Mouse (Mus musculus): ENCODE measurements around the gene Ift81. TPM values are rescaled to one million over a fixed set of nuclear protein-coding genes. Genes with fewer than 3 reads are reported as not detected.

The Ift81 gene
- polyA plus RNA-seq, 1 experiment from 2014 or later: 38.7 TPM

DNA sequence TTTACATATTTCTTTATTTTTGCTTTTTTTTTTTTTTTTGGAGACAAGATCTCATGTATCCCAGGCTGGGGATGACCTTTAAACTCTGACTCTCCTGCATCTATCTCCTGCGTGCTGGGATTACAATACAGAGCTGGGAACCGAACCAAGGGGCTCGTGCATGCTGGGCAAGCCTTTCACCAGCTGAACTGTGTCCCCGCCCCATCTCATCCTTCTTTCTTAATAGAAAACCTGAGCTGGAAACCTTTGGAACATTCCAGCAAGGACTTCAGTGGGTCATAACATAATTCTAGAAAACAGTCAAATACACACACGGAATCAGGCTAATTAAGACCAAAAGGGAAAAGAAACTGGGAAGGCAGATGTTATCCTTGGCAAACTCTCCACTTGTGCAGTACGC lies 102.3 kb downstream of the Ift81 start:
- H3K4me3 ChIP-seq (ENCODE audit: low read depth, low read length): no peak overlapping the region
- peak; percentile 48 for DNase-seq (ENCODE audit: low spot score)
- WGBS: 50% methylated on average over 6 of the region's 6 CpGs
- no peak for ATAC-seq (ENCODE audit: low read depth)
- no peaks in the 10 kb centered on the region for H3K27me3 ChIP-seq (replicated peaks; ENCODE audit: control insufficient read depth, insufficient read depth, low read length)
- H3K9me3 ChIP-seq (ENCODE audit: control insufficient read depth, low read length): no peaks in the 10 kb centered on the region
- no peak overlapping the region for H3K9ac ChIP-seq (ENCODE audit: low read depth, low read length)
- H3K36me3 ChIP-seq (ENCODE audit: control insufficient read depth, insufficient read depth, low read length): no peaks in the 10 kb centered on the region
- no peak overlapping the region for H3K4me2 ChIP-seq (ENCODE audit: low read depth, low read length)
- no peak overlapping the region; the same call in 1 of the 2 replicates for H3K27ac ChIP-seq (replicated peaks; ENCODE audit: low read depth, low read length)
- H3K4me1 ChIP-seq (ENCODE audit: control insufficient read depth, insufficient read depth, low read length): peaks cover 28% of the 10 kb centered on the region

DNA sequence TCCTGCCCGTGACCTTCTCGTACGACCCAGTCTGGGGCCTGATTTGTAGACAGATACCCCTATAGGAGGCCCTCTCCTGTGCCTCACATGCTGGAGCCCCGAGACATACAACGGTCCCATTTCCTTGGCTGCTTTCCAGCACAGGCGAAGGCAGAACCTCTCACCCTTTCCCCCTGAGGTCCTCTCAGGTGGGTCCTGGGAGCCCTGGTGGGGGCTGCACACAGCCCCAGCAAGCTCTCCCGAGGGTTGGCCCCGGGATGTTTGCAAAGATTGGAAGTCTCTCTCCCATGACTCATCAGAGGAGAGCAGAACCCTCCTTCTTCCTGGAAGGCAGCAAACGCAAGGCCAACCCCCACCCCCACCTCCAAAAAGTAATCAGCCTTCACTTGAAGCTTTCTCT lies 102.9 kb downstream of the Ift81 start:
- H3K27me3 ChIP-seq (replicated peaks; ENCODE audit: control insufficient read depth, insufficient read depth, low read length): no peaks in the 10 kb centered on the region
- no peaks in the 10 kb centered on the region for H3K9me3 ChIP-seq (ENCODE audit: control insufficient read depth, low read length)
- H3K4me1 ChIP-seq (ENCODE audit: control insufficient read depth, insufficient read depth, low read length): peaks cover 28% of the 10 kb centered on the region
- DNase-seq (ENCODE audit: low spot score): peak; percentile 50
- no peak overlapping the region for H3K4me3 ChIP-seq (ENCODE audit: low read depth, low read length)
- peak overlapping the region; percentile 65 for H3K27ac ChIP-seq (replicated peaks; ENCODE audit: low read depth, low read length)
- WGBS: 44% methylated on average over 9 of the region's 9 CpGs
- ATAC-seq (ENCODE audit: low read depth): peak; percentile 28; the same call in 1 of the 2 replicates
- H3K36me3 ChIP-seq (ENCODE audit: control insufficient read depth, insufficient read depth, low read length): no peaks in the 10 kb centered on the region
- peak overlapping the region; percentile 24; the same call in 1 of the 2 replicates for H3K4me2 ChIP-seq (ENCODE audit: low read depth, low read length)
- H3K9ac ChIP-seq (ENCODE audit: low read depth, low read length): no peak overlapping the region

GRCm38 (mm10) chr5:122510651-122511157 lies 103.6 kb downstream of the Ift81 start:
- no peaks in the 10 kb centered on the region for H3K27me3 ChIP-seq (replicated peaks; ENCODE audit: control insufficient read depth, insufficient read depth, low read length)
- H3K36me3 ChIP-seq (ENCODE audit: control insufficient read depth, insufficient read depth, low read length): no peaks in the 10 kb centered on the region
- WGBS: 46% methylated on average over 13 of the region's 17 CpGs
- 0 out of 2 replicates have a peak overlapping the region, but pooled peaks have one; percentile 65 for H3K27ac ChIP-seq (replicated peaks; ENCODE audit: low read depth, low read length)
- H3K9me3 ChIP-seq (ENCODE audit: control insufficient read depth, low read length): no peaks in the 10 kb centered on the region
- peaks cover 28% of the 10 kb centered on the region for H3K4me1 ChIP-seq (ENCODE audit: control insufficient read depth, insufficient read depth, low read length)
- ATAC-seq (ENCODE audit: low read depth) (peak; percentile 69), DNase-seq (ENCODE audit: low spot score) (peak; percentile 47)
- no peak overlapping the region for H3K9ac ChIP-seq (ENCODE audit: low read depth, low read length)
- H3K4me3 ChIP-seq (ENCODE audit: low read depth, low read length): no peak overlapping the region
- H3K4me2 ChIP-seq (ENCODE audit: low read depth, low read length): peak overlapping the region; percentile 8; the same call in 1 of the 2 replicates

GRCm38 (mm10) chr5:122509608-122510007 lies 104.7 kb downstream of the Ift81 start:
- ATAC-seq (ENCODE audit: low read depth) (no peak), DNase-seq (ENCODE audit: low spot score) (no peak)
- 59% methylated on average over 7 of the region's 7 CpGs for WGBS

DNA sequence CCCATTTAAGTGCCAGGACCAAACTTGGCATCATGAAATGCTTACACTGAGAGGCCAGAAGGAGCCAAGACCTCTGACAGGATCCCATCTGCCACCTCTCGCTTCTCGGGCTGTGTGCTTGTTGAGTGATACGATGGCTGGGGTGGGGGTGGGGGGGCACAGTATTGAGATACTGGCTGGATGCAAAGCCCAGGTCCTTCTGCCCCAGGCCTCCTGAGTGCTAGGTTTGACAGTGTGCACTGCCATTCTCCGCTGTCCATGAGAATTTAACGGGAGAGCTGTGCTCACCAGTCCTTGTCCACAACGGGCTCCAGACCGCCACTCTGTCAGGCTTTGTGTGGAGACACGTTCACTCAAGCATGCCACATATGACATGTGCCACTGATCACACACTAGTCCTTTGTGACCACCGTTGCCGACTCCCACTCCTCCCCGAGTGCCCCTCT lies 105.4 kb downstream of the Ift81 start:
- 89% methylated on average over 11 of the region's 11 CpGs for WGBS
- no peak overlapping the region for H3K4me2 ChIP-seq (ENCODE audit: low read depth, low read length)
- H3K9ac ChIP-seq (ENCODE audit: low read depth, low read length): no peak overlapping the region
- no peak overlapping the region for H3K4me3 ChIP-seq (ENCODE audit: low read depth, low read length)
- H3K9me3 ChIP-seq (ENCODE audit: control insufficient read depth, low read length): no peaks in the 10 kb centered on the region
- peaks cover 23% of the 10 kb centered on the region for H3K4me1 ChIP-seq (ENCODE audit: control insufficient read depth, insufficient read depth, low read length)
- no peaks in the 10 kb centered on the region for H3K36me3 ChIP-seq (ENCODE audit: control insufficient read depth, insufficient read depth, low read length)
- H3K27me3 ChIP-seq (replicated peaks; ENCODE audit: control insufficient read depth, insufficient read depth, low read length): no peaks in the 10 kb centered on the region
- no peak overlapping the region for H3K27ac ChIP-seq (replicated peaks; ENCODE audit: low read depth, low read length)
- DNase-seq (ENCODE audit: low spot score): no peak
- ATAC-seq (ENCODE audit: low read depth): no peak

More at GRCm38 (mm10) chr5:122509608-122510007, 104.7 kb downstream of the Ift81 start:
- peaks cover 28% of the 10 kb centered on the region for H3K4me1 ChIP-seq (ENCODE audit: control insufficient read depth, insufficient read depth, low read length)
- H3K9ac ChIP-seq (ENCODE audit: low read depth, low read length): no peak overlapping the region
- H3K9me3 ChIP-seq (ENCODE audit: control insufficient read depth, low read length): no peaks in the 10 kb centered on the region
- H3K36me3 ChIP-seq (ENCODE audit: control insufficient read depth, insufficient read depth, low read length): no peaks in the 10 kb centered on the region
- H3K4me2 ChIP-seq (ENCODE audit: low read depth, low read length): no peak overlapping the region
- H3K27me3 ChIP-seq (replicated peaks; ENCODE audit: control insufficient read depth, insufficient read depth, low read length): no peaks in the 10 kb centered on the region
- no peak overlapping the region for H3K4me3 ChIP-seq (ENCODE audit: low read depth, low read length)
- no peak overlapping the region for H3K27ac ChIP-seq (replicated peaks; ENCODE audit: low read depth, low read length)

- Histone ChIP-seq H3K9ac (ENCODE audit: low read depth, low read length) (no peak overlapping the region), H3K4me2 (ENCODE audit: low read depth, low read length) (no peak overlapping the region), H3K9me3 (ENCODE audit: control insufficient read depth, low read length) (no peaks in the 10 kb centered on the region), H3K4me3 (ENCODE audit: low read depth, low read length) (no peak overlapping the region), H3K27me3 (replicated peaks; ENCODE audit: control insufficient read depth, insufficient read depth, low read length) (no peaks in the 10 kb centered on the region), H3K4me1 (ENCODE audit: control insufficient read depth, insufficient read depth, low read length) (peaks cover 26% of the 10 kb centered on the region), H3K36me3 (ENCODE audit: control insufficient read depth, insufficient read depth, low read length) (no peaks in the 10 kb centered on the region), H3K27ac (replicated peaks; ENCODE audit: low read depth, low read length) (no peak overlapping the region)
- DNase-seq (ENCODE audit: low spot score) (no peak), ATAC-seq (ENCODE audit: low read depth) (no peak)
These were observed 106.9 kb downstream of the Ift81 start for GRCm38 (mm10) chr5:122507396-122507795.

GRCm38 (mm10) chr5:122506462-122506861 lies 107.9 kb downstream of the Ift81 start:
- Histone ChIP-seq H3K4me1 (ENCODE audit: control insufficient read depth, insufficient read depth, low read length) (peaks cover 19% of the 10 kb centered on the region), H3K4me3 (ENCODE audit: low read depth, low read length) (no peak overlapping the region), H3K27ac (replicated peaks; ENCODE audit: low read depth, low read length) (no peak overlapping the region), H3K36me3 (ENCODE audit: control insufficient read depth, insufficient read depth, low read length) (no peaks in the 10 kb centered on the region), H3K27me3 (replicated peaks; ENCODE audit: control insufficient read depth, insufficient read depth, low read length) (no peaks in the 10 kb centered on the region), H3K9ac (ENCODE audit: low read depth, low read length) (no peak overlapping the region), H3K9me3 (ENCODE audit: control insufficient read depth, low read length) (no peaks in the 10 kb centered on the region), H3K4me2 (ENCODE audit: low read depth, low read length) (no peak overlapping the region)
- DNase-seq (ENCODE audit: low spot score) (no peak), ATAC-seq (ENCODE audit: low read depth) (no peak)
- WGBS: 84% methylated on average over 3 of the region's 3 CpGs

DNA sequence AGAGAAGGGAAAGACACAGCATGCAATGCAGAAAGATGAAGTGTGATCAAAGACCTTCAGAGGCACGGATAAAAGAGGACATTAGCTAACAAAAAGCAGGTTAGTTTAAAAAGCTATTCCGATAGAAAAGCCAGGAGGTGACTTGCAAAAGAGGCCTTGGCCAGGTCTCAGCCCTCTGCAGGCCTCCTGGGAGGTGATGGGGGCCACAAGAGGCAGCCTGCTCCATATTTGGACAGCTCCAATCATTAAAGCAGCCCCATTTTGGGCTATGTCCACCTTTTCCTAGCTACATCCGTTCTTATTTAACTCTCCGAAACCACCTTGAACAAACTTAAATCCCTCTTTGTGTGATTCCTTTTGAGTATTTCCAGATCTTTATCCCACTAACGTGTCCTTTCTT lies 108.8 kb downstream of the Ift81 start:
- H3K9ac ChIP-seq (ENCODE audit: low read depth, low read length): no peak overlapping the region
- no peak overlapping the region for H3K4me3 ChIP-seq (ENCODE audit: low read depth, low read length)
- H3K9me3 ChIP-seq (ENCODE audit: control insufficient read depth, low read length): no peaks in the 10 kb centered on the region
- ATAC-seq (ENCODE audit: low read depth) (no peak), DNase-seq (ENCODE audit: low spot score) (no peak)
- no peak overlapping the region for H3K27ac ChIP-seq (replicated peaks; ENCODE audit: low read depth, low read length)
- no peak overlapping the region for H3K4me2 ChIP-seq (ENCODE audit: low read depth, low read length)
- H3K4me1 ChIP-seq (ENCODE audit: control insufficient read depth, insufficient read depth, low read length): peaks cover 13% of the 10 kb centered on the region
- WGBS: 76% methylated on average over 5 of the region's 5 CpGs
- H3K27me3 ChIP-seq (replicated peaks; ENCODE audit: control insufficient read depth, insufficient read depth, low read length): no peaks in the 10 kb centered on the region
- no peaks in the 10 kb centered on the region for H3K36me3 ChIP-seq (ENCODE audit: control insufficient read depth, insufficient read depth, low read length)

- no peaks in the 10 kb centered on the region for H3K27me3 ChIP-seq (replicated peaks; ENCODE audit: control insufficient read depth, insufficient read depth, low read length)
- DNase-seq (ENCODE audit: low spot score) (no peak), ATAC-seq (ENCODE audit: low read depth) (no peak)
- peaks cover 22% of the 10 kb centered on the region for H3K4me1 ChIP-seq (ENCODE audit: control insufficient read depth, insufficient read depth, low read length)
- no peak overlapping the region for H3K27ac ChIP-seq (replicated peaks; ENCODE audit: low read depth, low read length)
- no peaks in the 10 kb centered on the region for H3K9me3 ChIP-seq (ENCODE audit: control insufficient read depth, low read length)
- H3K4me3 ChIP-seq (ENCODE audit: low read depth, low read length): no peak overlapping the region
- WGBS: 26% methylated on average over 4 of the region's 4 CpGs
- H3K4me2 ChIP-seq (ENCODE audit: low read depth, low read length): peak overlapping the region; percentile 75; the same call in 1 of the 2 replicates
- peaks cover 12% of the 10 kb centered on the region for H3K36me3 ChIP-seq (ENCODE audit: control insufficient read depth, insufficient read depth, low read length)
- H3K9ac ChIP-seq (ENCODE audit: low read depth, low read length): no peak overlapping the region
These were observed 110.6 kb downstream of the Ift81 start for GRCm38 (mm10) chr5:122503760-122504119.

All from embryonic facial prominence, embryonic 14.5 days (tissue).